Mouse (Mus musculus) liver, adult (tissue): ENCODE data around the gene Gm49673.
"Not testable (repeated sequence)": the region's sequence is repeated elsewhere in the genome, so short reads cannot be mapped to it uniquely, and the experiment has no call there.

Experiments
- GATA4 ChIP-seq: IDR thresholded peaks from 2 replicates; pipeline ENCODE4 v1.6.1; 2014; ENCODE audit warnings: mild to moderate bottlenecking, low read length; ENCODE audit not compliant: insufficient replicate concordance

The Gm49673 gene

DNA sequence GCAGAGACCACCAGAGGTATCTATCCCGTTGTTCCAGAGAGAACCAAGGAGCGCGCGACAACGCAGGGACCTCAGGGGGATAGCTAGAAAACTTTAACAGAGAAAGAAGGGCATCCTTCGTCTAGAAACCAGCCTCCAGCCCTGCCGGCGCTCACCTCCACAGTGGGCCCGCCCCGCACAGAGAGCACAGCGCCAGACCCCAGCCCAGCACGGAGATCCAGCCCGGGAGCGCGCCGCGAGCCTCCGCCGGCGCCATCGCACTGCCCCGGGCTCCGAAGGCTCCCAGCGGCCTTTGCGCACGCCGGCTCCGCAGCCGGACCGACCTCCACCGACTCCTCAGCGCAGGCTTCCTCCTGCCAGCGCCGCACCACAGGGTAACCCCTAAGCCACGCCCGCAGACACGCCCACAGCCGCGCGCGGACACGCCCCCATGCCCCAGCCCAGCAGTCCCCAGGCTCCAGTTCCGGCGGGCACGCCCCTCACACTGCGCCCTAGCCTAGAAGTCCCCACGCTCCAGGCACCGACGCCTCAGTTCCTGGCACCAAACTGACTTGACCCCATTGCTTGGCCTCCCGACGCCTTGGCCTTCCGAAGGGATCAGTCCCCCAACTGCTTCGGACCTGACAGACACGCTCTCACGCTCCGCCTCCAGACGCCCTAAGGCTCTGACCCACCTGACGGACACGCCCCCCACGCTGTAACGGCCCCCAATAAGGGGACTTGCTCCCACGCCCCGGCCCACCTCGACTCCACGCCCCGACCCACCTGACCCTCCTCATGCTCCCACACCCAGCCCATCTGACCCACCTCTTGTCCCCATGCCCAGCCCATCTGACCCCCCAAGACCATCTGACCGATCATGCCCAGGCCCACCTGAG, at the start of gene Gm49673, which contains the start of gene Rnaset2a:
TSS of gene Gm49673 (minus strand) at position 350 of the 878 bp plus-strand sequence.
TSS of gene Rnaset2a (minus strand) at position 659 of the 878 bp plus-strand sequence.
- not testable (repeated sequence) for TF ChIP-seq GATA4

DNA sequence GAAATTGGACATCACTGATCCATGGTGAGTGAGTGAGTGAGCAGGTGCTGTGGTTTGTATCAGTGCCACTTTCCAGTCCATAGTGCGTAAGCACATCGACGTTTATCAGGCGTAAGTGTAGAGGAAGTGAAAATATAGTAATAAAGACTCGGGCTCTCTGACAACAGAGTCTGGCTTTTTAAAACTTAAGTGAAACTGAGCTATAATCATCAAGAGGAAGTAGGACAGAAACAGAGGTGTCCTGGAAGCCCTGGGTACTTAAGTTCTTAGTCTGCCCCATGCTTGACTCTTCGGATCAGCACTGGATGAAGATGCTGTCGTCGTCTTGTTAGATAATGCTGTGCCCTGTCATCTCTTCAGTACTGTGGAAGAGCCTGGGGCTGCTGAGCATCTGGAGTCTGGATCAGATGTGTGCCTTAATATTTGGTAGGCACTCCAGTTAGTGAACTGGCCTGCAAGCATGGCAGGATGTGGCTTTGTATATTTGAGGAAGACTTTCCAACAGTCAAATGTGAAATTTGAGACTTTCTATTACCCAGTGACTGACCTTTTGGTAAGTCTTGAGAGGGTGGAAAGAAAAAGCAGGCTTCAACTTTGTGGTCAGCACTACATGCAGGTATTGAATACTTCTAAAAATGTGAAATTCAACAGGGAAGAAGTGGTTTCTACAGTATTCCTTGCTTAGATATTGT, 48.2 kb upstream of the Gm49673 start:
- no peak for TF ChIP-seq GATA4

DNA sequence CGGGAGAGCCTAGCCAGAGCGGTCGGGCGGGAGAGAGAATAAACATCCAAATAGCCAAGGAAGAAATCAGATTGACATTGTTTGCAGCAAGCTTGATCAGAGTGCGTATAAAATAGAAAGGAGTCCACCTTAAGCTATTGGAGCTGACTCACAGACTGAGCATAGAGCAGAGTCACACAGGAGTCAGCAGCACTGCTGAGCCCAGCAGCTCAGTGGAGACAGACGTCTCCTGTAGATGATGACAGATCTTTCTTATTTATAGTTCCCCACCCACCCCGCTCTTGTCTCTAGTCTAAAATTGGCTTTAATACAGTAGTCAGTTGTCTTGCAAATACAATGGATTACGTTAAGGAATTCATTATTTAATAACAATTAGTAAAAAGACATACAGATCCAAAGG, 46.1 kb upstream of the Gm49673 start:
- no peak for TF ChIP-seq GATA4

DNA sequence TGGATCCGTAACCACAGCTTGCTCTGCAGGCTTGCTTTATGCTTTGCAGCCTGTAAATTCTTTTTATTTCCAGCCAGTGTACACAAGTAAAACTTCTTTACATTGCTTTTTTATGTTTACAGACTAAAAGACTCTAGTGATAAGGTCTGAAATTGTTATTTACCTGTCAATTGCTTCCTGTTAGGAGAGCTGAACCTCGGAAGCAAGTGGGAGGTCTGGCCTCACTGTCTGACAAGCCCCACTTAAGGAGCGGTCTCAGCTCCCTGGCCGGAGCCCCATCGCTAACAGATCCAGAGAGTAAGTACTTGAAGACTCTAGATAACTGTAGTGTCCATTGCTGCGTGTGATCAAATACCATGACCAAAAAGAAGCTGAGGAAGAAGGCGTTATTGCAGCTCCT, 36.6 kb upstream of the Gm49673 start:
- no peak for TF ChIP-seq GATA4

DNA sequence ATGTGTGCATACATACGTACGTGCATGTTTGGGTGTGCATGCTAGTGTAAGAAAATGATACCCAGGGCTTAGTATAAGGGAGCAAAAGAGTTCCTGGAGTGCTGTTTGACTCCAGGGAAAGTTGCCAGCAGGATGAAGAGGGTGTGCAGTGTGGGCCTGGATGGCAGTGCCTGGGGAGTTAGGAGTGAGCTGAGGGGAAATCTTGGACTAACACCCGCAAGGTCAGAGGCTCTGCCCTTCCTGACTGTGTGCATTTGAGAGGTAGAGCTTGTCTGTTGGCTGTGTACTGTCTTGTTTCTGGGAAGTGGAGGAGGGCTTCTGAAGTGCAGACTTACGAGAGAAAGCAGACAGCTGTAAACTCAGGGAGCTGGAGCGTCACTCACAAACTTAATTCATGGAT, 36.2 kb upstream of the Gm49673 start:
- no peak for TF ChIP-seq GATA4

DNA sequence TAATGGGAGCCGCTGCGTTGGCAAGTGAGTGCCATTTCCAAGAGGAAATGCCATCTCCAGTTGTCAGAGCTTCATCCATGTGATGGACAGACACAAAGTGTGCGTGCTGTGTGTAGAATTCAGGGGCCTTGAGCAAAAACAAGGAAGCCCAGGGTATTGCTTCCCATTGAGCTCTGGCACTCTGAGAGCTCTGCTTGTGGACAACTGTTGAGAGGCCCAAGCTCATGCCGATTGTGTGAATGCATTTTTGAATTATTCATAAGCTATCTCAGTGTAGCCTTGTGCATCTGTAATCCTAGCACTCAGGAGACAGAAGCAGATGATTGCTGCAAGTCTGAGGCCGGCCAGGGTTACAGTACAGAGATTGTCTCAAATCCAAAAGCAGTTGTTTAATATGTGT, 29.5 kb upstream of the Gm49673 start:
- TF ChIP-seq GATA4 = no peak

DNA sequence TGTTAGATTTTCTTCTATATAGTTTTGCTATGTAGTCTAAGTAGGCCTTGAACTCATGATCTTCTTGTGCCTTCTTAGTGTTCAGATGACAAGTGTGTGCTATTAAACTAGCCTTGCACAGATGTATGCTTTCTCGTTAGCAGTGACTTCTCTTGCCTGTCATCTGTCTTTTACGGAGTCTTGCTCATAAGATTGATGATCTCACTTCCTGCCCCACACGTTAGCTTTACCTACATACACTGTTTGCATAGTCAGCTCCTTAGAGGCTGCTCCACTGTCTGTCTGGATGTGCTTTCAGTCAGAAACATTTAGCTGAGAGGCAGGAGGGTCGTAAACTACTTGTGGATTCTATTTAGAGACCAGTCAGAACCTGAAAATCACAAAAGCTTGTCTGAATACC, 23.5 kb upstream of the Gm49673 start:
- TF ChIP-seq GATA4 = no peak

DNA sequence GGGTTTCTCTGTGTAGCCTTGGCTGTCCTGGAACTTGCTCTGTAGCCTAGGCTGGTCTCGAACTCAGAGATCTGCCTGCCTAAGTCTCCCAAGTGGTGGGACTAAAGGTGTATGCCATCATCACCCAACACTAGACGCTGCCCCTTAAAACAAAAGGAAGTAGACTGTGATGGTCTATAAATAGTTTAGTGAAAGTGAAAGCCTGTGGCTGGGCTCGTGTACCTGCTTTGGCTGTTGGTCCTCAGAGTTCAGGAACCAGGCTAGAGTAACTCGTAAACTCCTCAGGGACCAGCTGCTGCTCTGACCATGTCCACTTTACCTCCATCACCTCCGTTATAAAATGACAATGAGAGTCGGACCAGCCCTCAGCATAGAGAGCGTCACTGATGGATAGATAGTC, 22.7 kb upstream of the Gm49673 start:
- no peak for TF ChIP-seq GATA4

DNA sequence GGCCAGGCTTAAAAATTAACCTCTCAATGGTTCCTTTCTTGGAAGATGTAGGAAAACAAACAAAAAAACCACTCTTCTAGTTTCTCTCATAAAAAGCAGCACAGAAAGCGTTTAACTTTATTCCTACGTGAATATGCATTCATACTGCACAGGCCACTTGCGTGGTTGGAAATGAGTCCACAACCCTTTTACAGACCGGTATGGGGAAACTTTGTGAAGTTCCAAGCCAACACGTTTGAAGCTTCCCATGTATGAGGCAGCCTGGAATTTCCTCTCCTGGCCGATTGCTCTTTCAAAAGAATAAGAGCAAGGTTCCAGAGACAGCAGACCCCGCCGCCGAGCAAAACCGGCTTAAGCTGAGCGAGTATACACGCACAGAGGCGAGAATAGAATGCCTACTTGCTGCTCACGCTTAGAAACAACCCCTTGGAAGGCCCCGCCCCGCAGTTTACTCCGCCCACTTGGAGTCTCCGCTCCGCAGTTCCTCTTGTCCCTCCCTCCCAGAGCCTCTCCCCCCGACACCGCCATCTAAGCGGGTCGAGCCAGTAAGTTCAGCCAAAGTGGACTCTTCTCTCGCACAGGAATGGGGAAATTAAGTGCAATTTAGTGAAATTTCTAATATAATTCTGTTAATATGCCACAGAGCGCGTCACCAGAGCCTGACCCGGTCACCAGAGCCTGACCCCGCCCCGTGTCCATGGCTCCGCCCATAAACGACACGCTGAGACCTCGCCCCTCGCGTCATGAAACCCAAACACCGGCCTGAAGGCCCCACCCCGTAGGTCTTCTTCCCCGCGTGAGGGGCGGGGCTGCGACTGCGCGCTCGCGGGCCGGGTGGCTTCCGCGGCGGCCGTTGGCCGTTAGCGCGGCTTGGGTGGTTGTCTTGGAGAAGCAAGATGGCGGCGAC, 17.4 kb upstream of the Gm49673 start, which contains the start of gene Fgfr1op:
TSS of gene Fgfr1op (plus strand) at position 801 of the 907 bp plus-strand sequence.
- TF ChIP-seq GATA4 = not testable (repeated sequence)
